Mouse (Mus musculus) CH12F3 (cell line): ENCODE data around the gene Gm21863.
"Not testable (repeated sequence)": the region's sequence is repeated elsewhere in the genome, so short reads cannot be mapped to it uniquely, and the experiment has no call there.

Experiments used
- in situ Hi-C: fragments of 300-500 bp; cut with MboI; formaldehyde crosslinking; loops from 2 replicates; pipeline ENCODE4 v1.14.3; 2020; ENCODE audit warnings: low sequenced_read_pairs

The Gm21863 gene

DNA sequence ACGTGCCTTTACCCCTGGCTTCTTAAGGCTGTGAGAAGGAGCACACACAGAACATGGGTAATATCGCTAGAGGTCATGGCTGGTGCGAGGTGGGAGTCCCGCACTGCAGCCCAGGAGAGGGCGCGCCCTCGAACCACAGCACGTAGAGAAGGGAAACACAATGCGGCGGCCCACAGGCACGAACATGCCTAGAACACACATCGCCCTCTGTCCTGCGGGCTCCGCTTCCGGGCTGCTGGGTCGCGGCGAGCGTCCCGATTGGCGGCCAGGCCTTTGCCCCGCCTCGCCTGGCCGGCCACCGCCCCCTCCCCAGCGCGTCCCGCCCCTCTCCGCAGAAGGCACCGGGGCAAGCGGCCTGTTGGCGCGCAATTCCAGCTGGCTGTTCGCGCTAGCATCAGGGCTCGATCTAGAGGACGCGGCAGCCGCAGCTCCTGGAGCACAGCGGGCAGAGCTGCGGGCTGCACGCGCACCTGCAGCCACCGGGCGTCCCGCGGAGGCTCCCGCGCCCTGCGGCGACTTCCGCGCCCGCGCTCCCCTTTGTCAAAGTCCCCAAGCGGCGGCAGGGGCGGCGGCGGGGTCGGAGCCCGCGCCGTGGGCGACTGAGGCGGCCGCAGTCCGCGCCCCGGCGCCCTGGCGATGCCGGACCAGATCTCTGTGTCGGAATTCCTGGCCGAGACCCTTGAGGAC, at the start of gene Gm21863:
Gene Gm21863 (plus strand): TSS at position 637 of the 687 bp plus-strand sequence.
- in situ Hi-C loops, result not testable (repeated sequence)

DNA sequence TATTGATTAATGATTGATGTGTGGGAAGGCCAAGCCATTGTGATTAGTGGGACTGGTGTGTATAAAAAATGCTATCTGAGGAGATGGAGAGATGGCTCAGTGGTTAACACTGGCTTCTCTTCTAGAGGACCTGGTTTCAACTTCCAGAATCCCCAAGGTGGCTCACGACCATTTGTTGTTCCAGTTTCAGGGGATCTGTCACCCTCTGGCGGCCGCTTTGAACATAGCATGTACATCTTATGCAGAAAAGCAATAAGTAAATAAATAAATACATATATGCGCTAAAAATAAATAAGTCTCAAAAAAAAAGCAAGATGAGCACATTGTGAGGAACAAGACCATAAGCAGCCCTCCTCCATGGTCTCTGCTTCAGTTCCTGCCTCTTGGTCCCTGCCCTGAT, 26.3 kb upstream of the Gm21863 start:
- in situ Hi-C loops, result not testable (repeated sequence)
